ENCODE assay signal across 10 mouse cellular contexts in the genomic region with DNA sequence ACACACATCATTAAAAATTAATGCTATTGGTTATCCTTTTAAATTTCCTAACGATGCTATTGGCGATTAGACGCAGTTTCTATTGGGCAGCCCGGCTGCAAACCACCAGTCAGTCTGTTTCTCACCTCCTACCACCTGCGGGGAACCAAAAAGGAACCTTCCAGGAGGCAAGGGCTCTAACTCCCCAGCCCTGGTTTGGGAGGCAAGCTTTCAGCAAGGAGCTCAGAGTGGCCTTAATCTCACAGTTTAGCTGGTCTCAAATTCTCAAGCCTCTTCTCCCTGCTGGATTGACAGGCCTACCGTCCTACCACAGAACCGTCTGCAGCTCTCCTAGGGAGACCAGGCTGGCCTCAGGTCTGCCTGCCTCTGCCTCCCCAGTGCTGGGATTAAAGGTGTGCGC. TPM values are rescaled to one million over a fixed set of nuclear protein-coding genes. Genes with fewer than 3 reads are reported as not detected.
DNase-seq lines count a peak whose midpoint lies in the region; ATAC-seq lines count a peak whose summit lies in the region.
"Had no signal": no experiment of that assay in that cellular context is flagged by ENCODE, and none has a peak within 500 bp of the region (broad histone marks: within the 10 kb centered on the region; RNA-seq: fewer than 3 reads in every experiment).

No protein-coding gene starts in this region.

- DNase-seq in heart, postnatal 36 days = no peak
- no peak for DNase-seq in midbrain, embryonic 11.5 days (ENCODE audit: low spot score, missing footprints)
- DNase-seq in cerebellum, postnatal 14 days = no peak
- DNase-seq in adrenal gland, postnatal 14 days = no peak
- DNase-seq: heart, postnatal 14 days; lung, embryonic 14.5 days had no signal

- H3K27ac ChIP-seq in heart, embryonic 12.5 days (ENCODE audit: poor library complexity, severe bottlenecking) = no peak overlapping the region
- H3K27ac ChIP-seq in midbrain, embryonic 11.5 days (ENCODE audit: low read depth, low read length) = no peak overlapping the region
- H3K27ac ChIP-seq in midbrain, embryonic 16.5 days (ENCODE audit: low read length) = no peak overlapping the region
- H3K27ac ChIP-seq in hindbrain, embryonic 13.5 days = no peak overlapping the region
- H3K27ac ChIP-seq in neural tube, embryonic 15.5 days (replicated peaks) = no peak overlapping the region

- no peak overlapping the region for H3K4me2 ChIP-seq in heart, embryonic 12.5 days
- no peak overlapping the region for H3K4me2 ChIP-seq in midbrain, embryonic 11.5 days
- H3K4me2 ChIP-seq in midbrain, embryonic 16.5 days (ENCODE audit: low read length) = no peak overlapping the region
- no peak overlapping the region for H3K4me2 ChIP-seq in hindbrain, embryonic 13.5 days
- H3K4me2 ChIP-seq in neural tube, embryonic 15.5 days = no peak overlapping the region

- peaks cover 19% of the 10 kb centered on the region for H3K4me1 ChIP-seq in heart, embryonic 12.5 days (replicated peaks)
- peaks cover 7% of the 10 kb centered on the region for H3K4me1 ChIP-seq in midbrain, embryonic 11.5 days (ENCODE audit: control insufficient read depth, insufficient read depth, low read length)
- H3K4me1 ChIP-seq in midbrain, embryonic 16.5 days (ENCODE audit: control insufficient read depth, insufficient read depth, low read length) = peaks cover 18% of the 10 kb centered on the region
- peaks cover 27% of the 10 kb centered on the region for H3K4me1 ChIP-seq in hindbrain, embryonic 13.5 days (replicated peaks)
- H3K4me1 ChIP-seq in neural tube, embryonic 15.5 days = peaks cover 42% of the 10 kb centered on the region

- 0 out of 2 replicates have a peak overlapping the region, but pooled peaks have one; percentile 14 for H3K9ac ChIP-seq in heart, embryonic 12.5 days
- H3K9ac ChIP-seq in midbrain, embryonic 11.5 days (ENCODE audit: low read length) = peak overlapping the region; percentile 20; the same call in 1 of the 2 replicates
- H3K9ac ChIP-seq in midbrain, embryonic 16.5 days (ENCODE audit: low read depth, low read length) = no peak overlapping the region
- peak overlapping the region; percentile 55 for H3K9ac ChIP-seq in hindbrain, embryonic 13.5 days
- H3K9ac ChIP-seq in neural tube, embryonic 15.5 days (replicated peaks) = 0 out of 2 replicates have a peak overlapping the region, but pooled peaks have one; percentile 9
- H3K9ac ChIP-seq: lung, embryonic 14.5 days had no signal

- ATAC-seq in heart, embryonic 12.5 days (ENCODE audit: insufficient number of reproducible peaks, low FRiP score) = no peak
- ATAC-seq in midbrain, embryonic 11.5 days (ENCODE audit: low FRiP score) = no peak
- no peak for ATAC-seq in midbrain, embryonic 16.5 days
- ATAC-seq in hindbrain, embryonic 13.5 days (ENCODE audit: low FRiP score) = no peak
- no peak for ATAC-seq in neural tube, embryonic 15.5 days (ENCODE audit: low FRiP score)

- H3K9me3 ChIP-seq in heart, embryonic 12.5 days (replicated peaks) = no peaks in the 10 kb centered on the region
- no peaks in the 10 kb centered on the region for H3K9me3 ChIP-seq in midbrain, embryonic 11.5 days (ENCODE audit: control insufficient read depth, low read length)
- H3K9me3 ChIP-seq in midbrain, embryonic 16.5 days (replicated peaks; ENCODE audit: control insufficient read depth, low read length, poor library complexity, severe bottlenecking) = no peaks in the 10 kb centered on the region
- no peaks in the 10 kb centered on the region for H3K9me3 ChIP-seq in hindbrain, embryonic 13.5 days
- H3K9me3 ChIP-seq in neural tube, embryonic 15.5 days (replicated peaks) = no peaks in the 10 kb centered on the region

- intact Hi-C loops in heart, postnatal 36 days (cut with DNase I) = no loop called here

- no peak overlapping the region for H3K4me3 ChIP-seq in heart, embryonic 12.5 days
- H3K4me3 ChIP-seq in midbrain, embryonic 11.5 days (ENCODE audit: low read depth, low read length) = no peak overlapping the region
- H3K4me3 ChIP-seq in midbrain, embryonic 16.5 days (ENCODE audit: low read depth, low read length) = no peak overlapping the region
- no peak overlapping the region for H3K4me3 ChIP-seq in hindbrain, embryonic 13.5 days
- no peak overlapping the region for H3K4me3 ChIP-seq in neural tube, embryonic 15.5 days (replicated peaks)

- peaks cover 47% of the 10 kb centered on the region for H3K36me3 ChIP-seq in heart, embryonic 12.5 days
- H3K36me3 ChIP-seq in midbrain, embryonic 11.5 days (ENCODE audit: control insufficient read depth, insufficient read depth, low read length) = peaks cover 15% of the 10 kb centered on the region
- peaks cover 19% of the 10 kb centered on the region for H3K36me3 ChIP-seq in midbrain, embryonic 16.5 days (ENCODE audit: control insufficient read depth, insufficient read depth, low read length)
- H3K36me3 ChIP-seq in hindbrain, embryonic 13.5 days = peaks cover 46% of the 10 kb centered on the region
- H3K36me3 ChIP-seq in neural tube, embryonic 15.5 days = peaks cover 37% of the 10 kb centered on the region

- no peaks in the 10 kb centered on the region for H3K27me3 ChIP-seq in heart, embryonic 12.5 days (replicated peaks)
- H3K27me3 ChIP-seq in midbrain, embryonic 11.5 days (ENCODE audit: control insufficient read depth, insufficient read depth, low read length) = no peaks in the 10 kb centered on the region
- no peaks in the 10 kb centered on the region for H3K27me3 ChIP-seq in midbrain, embryonic 16.5 days (ENCODE audit: control insufficient read depth, insufficient read depth, low read depth, low read length)
- no peaks in the 10 kb centered on the region for H3K27me3 ChIP-seq in hindbrain, embryonic 13.5 days
- no peaks in the 10 kb centered on the region for H3K27me3 ChIP-seq in neural tube, embryonic 15.5 days (replicated peaks)

- WGBS in heart, embryonic 12.5 days = 49% methylated on average over 8 of the region's 8 CpGs
- 32% methylated on average over 8 of the region's 8 CpGs for WGBS in midbrain, embryonic 11.5 days
- WGBS in midbrain, embryonic 16.5 days = 36% methylated on average over 8 of the region's 8 CpGs
- 45% methylated on average over 8 of the region's 8 CpGs for WGBS in hindbrain, embryonic 13.5 days
- 51% methylated on average over 8 of the region's 8 CpGs for WGBS in neural tube, embryonic 15.5 days

RNA-seq across cellular contexts. Expression of a gene that starts 3.3 kb away (rescaled TPM):
- polyA plus RNA-seq in heart, embryonic 12.5 days (2016; fragmentation: Nextera tagmentation; extraction: Ambion mirVana) = 9.8 and 10.4 TPM in 2 replicates
- 10 to 100 TPM; 36.2 to 44.8 TPM for total RNA-seq in heart, postnatal 36 days (2021)
- 5.4 and 5.5 TPM in 2 replicates for polyA plus RNA-seq in midbrain, embryonic 11.5 days (2014; fragmentation: Nextera tagmentation; extraction: Ambion mirVana)
- polyA plus RNA-seq in midbrain, embryonic 16.5 days (2015; fragmentation: Nextera tagmentation; extraction: Ambion mirVana) = 6.2 and 8.0 TPM in 2 replicates
- polyA plus RNA-seq in hindbrain, embryonic 13.5 days (2015; fragmentation: Nextera tagmentation; extraction: Ambion mirVana) = 6.5 and 7.8 TPM in 2 replicates
- 8.4 and 8.8 TPM in 2 replicates for polyA plus RNA-seq in neural tube, embryonic 15.5 days (2015; fragmentation: Nextera tagmentation; extraction: Ambion mirVana)
- 37.7 and 43.5 TPM in 2 replicates for total RNA-seq in adrenal gland, postnatal 14 days (2021)

RNA-seq across cellular contexts. Expression of a gene that starts 44.5 kb away (rescaled TPM):
- 33.7 and 35.8 TPM in 2 replicates for polyA plus RNA-seq in heart, embryonic 12.5 days (2016; fragmentation: Nextera tagmentation; extraction: Ambion mirVana)
- 10 to 100 TPM; 10.8 to 11.3 TPM for total RNA-seq in heart, postnatal 36 days (2021)
- 40.6 and 42.5 TPM in 2 replicates for polyA plus RNA-seq in midbrain, embryonic 11.5 days (2014; fragmentation: Nextera tagmentation; extraction: Ambion mirVana)
- 37.6 and 37.8 TPM in 2 replicates for polyA plus RNA-seq in midbrain, embryonic 16.5 days (2015; fragmentation: Nextera tagmentation; extraction: Ambion mirVana)
- 37.3 and 38.0 TPM in 2 replicates for polyA plus RNA-seq in hindbrain, embryonic 13.5 days (2015; fragmentation: Nextera tagmentation; extraction: Ambion mirVana)
- polyA plus RNA-seq in neural tube, embryonic 15.5 days (2015; fragmentation: Nextera tagmentation; extraction: Ambion mirVana) = 32.5 and 42.8 TPM in 2 replicates
- total RNA-seq in adrenal gland, postnatal 14 days (2021) = 34.6 and 43.0 TPM in 2 replicates
